Mouse (Mus musculus) layer of hippocampus, adult 9-10 months (tissue): ENCODE measurements around the gene Stap2.

Experiments used
- DNase-seq: peaks from one replicate; pipeline ENCODE4 v3.0.0; 2022; ENCODE audit warnings: low spot score

Gene Stap2

DNA sequence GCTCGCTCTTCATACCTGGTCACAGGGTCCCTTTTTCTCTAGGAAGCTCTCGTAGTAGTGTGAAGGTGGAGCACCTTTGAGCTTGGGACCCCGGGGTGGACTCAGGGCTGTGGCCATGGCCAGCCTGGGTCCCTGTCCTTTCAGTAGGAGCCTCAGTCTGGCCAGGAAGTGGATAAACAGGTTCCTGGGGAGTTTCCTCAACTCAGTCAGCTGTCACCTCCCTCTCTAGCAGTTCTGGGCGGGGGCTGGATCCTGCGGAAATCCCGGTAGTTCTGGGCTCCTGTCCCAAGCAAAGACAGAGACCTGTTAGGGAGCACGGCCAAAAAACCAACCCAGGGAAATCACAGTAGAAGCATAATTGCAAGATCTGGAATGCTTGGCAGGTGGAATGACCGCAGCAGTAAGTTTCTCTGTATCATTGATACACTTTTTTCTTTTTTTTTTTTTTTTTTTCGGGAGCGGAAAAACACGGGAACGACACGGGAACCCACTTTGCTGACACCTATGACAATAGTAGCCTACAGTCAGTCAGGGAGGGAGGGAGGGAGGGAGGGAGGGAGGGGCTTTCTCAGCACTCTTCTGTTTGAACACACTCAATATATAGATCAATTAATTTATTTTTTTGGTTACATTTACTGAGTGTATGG is at the start of gene Stap2, which contains the start of gene Mpnd:
Stap2 (minus strand) TSS at position 170 of the 647 bp plus-strand sequence.
Mpnd (plus strand) TSS at position 297 of the 647 bp plus-strand sequence.
- no peak for DNase-seq

GRCm38 (mm10) chr17:56054938-56055337 is 49.6 kb upstream of the Stap2 start:
- no peak for DNase-seq

DNA sequence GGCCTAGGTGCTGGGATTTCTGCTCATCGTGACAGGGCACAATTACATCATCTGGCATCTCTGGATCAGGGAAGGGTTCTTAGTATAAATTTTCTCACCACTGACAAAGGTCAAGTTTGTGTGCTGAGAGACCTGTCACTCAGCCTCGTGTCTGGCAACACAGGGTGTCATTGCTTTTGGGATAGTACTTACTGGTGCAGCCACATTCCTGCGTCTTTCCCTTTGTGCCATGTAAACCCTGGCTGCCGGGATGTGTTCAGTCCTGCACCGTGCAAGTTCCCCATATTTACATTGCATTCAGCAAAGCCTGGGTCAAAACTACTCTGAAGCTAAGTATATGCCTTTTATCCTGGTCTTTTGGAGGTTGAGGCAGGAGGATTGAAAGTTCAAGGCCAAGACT is 46.0 kb upstream of the Stap2 start:
- no peak for DNase-seq

DNA sequence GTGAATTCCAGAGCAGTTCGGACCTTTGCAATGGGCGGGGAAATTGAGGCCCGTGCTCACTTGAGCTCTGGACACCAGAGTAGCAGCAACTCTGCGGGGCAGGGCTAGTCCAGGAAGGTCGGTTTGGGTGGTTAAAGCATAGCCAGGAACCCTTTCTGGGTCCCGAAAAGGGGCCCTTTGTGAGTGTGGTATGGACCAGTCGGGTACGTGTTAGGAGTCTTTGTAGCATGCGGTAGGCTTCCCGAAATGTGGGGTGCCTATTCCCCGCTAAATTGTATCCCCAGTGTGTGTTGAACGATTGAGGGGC is 35.4 kb upstream of the Stap2 start:
- DNase-seq, result no peak

DNA sequence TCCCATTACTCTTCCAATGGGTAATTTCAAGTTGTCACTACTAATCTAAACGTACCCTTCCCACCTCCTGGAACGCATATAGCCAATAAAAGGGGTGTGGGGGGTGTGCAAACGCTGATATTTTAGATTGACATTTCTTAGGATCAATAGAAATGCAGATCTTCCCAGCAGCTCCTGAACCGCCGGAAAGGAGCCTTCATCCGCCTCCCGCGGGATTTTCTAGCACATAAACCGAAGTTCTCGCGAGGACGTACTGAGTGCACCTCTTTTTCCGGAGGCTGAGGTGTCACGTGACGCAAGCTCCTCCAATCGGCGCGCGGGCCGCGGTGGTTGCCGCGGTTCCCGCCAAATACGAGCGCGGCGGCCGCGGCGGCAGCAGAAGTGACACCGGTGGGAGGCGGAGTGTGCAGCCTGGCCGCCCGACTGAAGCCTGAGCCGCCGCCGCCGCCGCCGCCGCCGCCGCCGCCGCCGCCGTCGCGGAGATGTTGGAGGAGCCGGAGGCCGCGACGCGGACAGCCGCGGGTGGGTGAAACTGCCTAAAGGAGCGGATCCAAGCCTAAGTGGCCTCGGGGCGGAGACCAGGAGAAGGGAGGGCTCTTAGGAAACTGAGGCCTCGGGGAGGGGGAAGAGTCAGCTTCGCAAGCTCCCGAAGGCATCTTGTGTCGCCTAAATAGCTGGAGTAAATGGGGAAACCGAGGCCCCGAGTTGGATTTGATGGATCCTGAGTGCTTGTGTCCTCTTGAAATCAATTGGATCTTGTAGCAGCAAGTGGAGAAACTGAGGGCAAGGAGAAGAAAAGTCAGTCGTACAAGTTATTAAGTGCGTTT is 34.9 kb upstream of the Stap2 start, which contains the start of gene Chaf1a:
Chaf1a (plus strand) TSS at position 410 of the 827 bp plus-strand sequence.
- peak; percentile 91 for DNase-seq

DNA sequence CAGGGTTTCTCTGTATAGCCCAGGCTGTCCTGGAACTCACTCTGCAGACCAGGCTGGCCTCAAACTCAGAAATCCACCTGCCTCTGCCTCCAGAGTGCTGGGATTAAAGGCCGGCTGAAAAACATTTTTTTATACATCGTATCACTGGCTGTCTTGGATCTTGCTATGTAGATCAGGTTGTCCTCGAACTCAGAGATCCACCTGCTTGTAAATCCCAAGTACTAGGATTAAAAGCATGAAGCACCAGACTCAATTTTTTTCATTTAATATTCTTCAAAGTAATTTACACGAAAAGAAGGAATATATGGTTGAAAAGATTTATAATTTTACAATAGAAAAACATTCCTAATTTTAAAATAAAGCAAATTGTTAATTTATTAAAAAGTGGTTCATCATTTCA is 34.0 kb upstream of the Stap2 start:
- no peak for DNase-seq

DNA sequence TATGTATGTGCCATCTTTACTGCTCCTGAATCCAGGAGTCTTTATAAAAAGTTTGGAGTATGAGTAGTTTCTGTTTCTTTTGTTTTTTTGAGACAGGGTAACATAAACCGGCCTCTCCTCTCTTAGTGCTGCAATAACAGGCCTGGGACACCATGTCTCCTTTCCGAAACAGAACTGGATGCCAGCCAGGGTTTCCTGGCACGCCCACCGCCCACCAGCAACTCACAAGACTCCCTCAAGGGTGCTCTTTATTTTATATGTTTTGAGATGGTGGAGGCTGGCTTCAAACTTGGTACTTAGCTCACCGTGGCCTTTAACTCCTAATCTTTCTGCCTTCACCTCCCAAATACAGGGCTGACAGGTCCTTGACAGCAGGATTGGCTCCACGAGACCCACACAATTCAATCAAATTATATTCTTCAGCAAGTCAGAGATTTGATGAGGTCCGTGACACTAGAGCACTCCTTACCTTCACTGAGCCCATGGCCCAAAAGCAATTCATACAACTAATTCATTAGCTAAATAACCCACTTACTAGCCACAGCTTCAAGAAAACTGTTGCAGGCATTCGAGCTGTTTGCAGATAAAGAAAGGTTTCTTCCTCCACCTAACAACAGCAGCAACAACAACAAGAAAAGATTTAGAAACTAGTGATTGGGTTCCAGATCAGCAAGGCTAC is 33.3 kb upstream of the Stap2 start:
- DNase-seq, result no peak

- DNase-seq, result no peak
These were observed 31.5 kb upstream of the Stap2 start for GRCm38 (mm10) chr17:56036901-56037287.

DNA sequence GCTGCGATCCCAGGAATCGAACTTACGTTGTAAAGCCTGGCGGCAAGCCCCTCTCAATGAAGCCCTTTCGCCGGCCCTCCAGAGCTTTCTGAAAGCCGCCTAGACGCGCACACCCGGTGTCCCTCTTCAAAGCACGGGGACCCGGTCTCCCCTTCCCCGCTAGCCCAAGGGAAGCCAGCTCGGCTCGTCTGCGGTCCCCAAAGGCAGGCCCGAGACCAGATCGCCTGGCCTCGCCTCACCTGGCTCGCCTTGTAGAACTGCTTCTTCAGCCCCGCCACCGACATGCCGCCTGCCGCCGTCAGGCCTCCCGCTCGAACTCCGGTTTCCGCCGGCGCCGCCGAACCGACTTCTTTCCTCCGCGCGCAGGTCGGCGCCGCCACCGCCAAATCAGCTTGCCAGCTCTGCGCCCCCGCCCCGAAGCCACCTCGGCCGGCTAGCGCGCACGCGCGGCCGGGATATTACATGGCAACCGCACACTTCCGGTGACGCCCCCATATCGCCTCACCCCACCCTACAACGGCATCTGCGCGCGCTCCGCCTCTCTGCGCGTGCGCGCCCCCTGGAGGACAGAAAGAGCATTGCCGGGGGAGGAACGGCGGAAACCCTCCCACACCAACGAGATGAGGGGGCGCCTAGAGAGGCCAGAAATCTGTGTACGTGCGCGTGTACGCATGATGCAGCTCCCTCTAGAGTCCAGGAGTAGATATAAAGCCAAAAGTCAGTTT is 31.0 kb upstream of the Stap2 start, which contains the start of gene Sh3gl1:
Sh3gl1 (minus strand) TSS at position 460 of the 725 bp plus-strand sequence.
- DNase-seq, result peak; percentile 99

DNA sequence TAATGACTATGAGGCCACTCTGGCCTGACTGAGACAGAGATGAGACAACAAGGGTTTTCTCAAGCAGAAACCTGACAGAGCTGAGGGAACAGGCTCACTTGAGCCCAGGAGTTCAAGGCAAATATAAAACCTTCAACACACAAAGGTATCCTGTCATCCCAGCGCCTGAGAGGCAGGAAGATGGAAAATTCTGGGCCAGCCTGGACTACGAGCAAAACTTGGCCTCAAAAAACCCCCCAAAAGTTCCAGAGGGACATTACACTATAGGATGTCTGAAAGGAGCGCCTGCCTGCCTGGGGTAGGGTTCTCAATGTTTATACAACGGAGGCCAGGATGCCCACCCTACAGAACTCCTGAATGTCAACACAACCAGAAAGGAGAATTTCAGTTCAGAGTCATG is 29.8 kb upstream of the Stap2 start:
- no peak for DNase-seq

DNA sequence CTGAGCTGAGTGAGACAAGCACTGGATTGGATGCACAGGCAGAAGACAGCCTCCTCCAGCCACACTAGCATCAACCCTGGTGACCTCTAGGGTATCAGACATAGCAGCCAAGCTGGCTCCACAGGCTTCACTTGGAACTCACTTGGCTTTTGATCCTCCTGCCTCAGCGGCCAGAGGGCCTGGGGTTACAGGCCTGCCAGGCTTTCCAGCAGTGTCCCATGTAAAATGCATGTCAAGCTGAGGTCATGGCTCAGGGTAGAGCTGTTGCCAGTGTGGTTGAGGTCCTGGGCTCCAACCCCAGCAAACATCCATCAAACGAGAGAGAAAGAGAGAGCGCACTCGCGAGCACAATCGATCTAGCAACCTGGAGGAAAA is 29.3 kb upstream of the Stap2 start:
- DNase-seq, result no peak

GRCm38 (mm10) chr17:56034040-56034725 is 28.8 kb upstream of the Stap2 start:
- DNase-seq, result no peak

- no peak for DNase-seq
These were observed 27.4 kb upstream of the Stap2 start for GRCm38 (mm10) chr17:56032831-56033230.

DNA sequence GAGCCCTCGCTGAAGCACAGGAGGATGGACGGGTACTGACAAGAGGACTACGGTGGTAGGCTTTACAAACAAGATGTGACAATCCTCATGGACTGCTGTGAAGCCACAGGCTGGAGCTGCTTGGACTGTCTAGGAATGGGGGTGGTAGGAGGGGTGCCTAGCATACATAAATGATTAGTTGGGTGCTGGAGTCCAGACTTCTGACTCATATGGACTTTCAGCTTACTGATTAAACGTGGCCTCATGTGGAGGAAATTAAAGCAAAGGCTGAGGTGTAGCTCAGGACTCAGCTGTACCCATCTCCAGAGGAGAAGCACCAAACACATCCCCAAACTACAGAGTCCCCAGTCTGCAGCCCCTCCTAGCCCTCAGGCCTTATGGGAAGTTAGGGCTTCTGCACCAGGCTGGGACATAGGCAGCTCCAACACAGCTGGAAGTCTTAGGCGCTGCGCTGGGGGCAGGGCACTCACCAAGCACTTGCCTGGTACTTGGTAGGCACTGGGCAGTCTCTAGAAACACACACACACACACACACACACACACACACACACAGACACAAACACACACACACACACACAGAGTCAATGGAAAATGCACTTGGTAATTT is 26.8 kb upstream of the Stap2 start:
- DNase-seq, result no peak

- no peak for DNase-seq
These were observed 26.0 kb upstream of the Stap2 start for GRCm38 (mm10) chr17:56031431-56031830.

DNA sequence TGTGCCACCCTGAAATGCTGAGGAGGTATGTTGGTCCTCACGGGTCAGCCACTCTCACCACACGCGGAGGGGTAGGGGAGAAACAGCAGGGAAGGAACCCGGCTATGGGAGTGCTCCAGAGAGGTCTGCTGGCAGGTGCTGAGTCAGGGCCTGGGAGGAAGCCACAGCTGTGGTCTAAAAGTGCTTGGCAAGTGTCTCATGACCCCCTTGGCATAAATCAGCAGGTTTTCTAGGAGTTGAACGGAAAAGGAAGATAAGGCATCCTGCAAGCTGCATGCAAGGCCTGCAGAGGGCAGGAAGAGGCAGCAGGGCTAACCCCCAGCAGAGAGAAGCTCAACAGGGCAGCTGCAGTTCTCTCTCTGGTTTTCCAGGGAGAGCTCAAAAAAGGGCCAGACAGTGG is 25.5 kb upstream of the Stap2 start:
- no peak for DNase-seq

GRCm38 (mm10) chr17:56030238-56030870 is 25.0 kb upstream of the Stap2 start:
- DNase-seq, result no peak

DNA sequence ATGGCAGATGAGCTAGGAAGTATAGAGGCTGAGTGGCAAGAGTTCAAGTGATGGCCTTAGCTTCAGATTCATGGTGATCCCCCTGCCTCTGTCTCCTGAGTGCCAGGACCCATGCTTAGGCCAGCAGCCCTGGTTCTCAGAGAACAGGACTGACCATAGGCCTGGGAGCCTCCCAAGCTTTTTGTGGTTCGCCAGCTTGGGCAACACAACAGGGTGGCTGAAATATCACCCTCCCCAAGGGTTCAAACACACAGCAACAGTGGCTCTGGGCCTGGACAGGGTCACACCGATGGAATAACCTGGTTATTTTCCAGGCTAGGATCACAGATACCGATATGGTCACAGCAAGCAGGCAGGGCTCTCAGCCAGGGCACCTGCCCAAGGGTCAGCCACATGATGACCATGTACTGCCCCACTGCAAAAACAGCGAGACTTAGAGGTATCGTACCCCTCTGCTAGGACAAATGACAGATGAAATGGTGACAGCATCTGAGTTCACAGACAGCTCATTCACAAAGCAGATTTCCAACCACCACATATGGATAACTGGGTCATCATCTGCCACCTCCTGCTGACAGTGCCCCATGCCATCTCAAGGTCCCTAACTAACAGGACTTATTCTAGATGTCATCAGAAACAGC is 22.5 kb upstream of the Stap2 start:
- no peak for DNase-seq

GRCm38 (mm10) chr17:56026881-56027280 is 21.5 kb upstream of the Stap2 start:
- DNase-seq, result no peak

GRCm38 (mm10) chr17:56026303-56026702 is 20.9 kb upstream of the Stap2 start:
- DNase-seq, result no peak
